Mouse (Mus musculus) gastrocnemius, postnatal 14 days (tissue): ENCODE measurements around the gene Zbtb38. TPM values are rescaled to one million over a fixed set of nuclear protein-coding genes. Genes with fewer than 3 reads are reported as not detected.

Source experiments
- DNase-seq: peaks from one replicate; pipeline ENCODE4 v3.0.0; 2021; ENCODE audit warnings: mixed read lengths
- intact Hi-C: fragments of 180-260 bp; cut with DNase I; formaldehyde crosslinking; loops from one replicate; pipeline ENCODE4 v1.15.1; 2025; ENCODE audit warnings: low total_unique reads
- total RNA-seq, 2 experiments: library from RNA; stranded (reverse); gene quantifications; 2 replicates each; pipeline ENCODE4 v1.2.3; 2021

Zbtb38 gene
- total RNA-seq, 2 experiments from 2014 or later = 12.9 to 14.6 TPM

DNA sequence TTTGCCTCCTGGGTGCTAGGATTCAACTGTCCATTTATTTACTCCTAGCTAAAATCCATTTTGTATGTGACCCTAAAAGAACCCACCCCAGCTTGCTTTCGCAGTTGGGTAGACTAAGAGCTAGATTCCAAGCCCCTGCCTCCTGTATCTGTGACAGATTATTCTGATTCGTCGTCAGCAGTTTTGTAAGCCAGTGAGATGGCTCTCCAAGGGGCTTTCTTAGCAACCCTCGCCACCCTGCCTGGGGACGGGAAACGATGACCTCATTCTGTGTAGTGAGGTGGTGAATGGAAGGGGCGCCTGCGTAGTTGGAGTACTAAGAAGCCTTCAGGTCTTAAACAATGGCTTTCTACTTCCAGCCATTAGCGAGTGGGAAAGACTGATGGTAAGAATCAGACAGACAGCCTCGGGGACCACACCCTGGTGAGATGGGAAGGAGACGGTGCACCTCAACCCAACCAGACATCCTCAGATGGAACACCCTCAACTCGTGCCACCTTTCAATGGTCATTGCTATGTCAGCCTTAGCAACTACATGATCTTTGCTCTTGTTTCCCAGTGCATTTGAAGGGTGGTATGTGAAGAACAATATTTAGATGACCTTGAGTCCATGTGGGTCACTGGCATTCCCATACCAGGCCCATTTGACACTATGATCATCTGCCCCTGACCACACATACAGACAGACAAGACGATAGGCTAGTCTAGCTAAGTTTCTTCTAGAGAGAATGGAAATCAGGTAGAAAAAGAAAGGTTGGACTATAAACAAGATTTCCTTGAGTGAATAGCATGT is 13.9 kb downstream of the Zbtb38 start:
- intact Hi-C loops = no loop called here
- no peak for DNase-seq

DNA sequence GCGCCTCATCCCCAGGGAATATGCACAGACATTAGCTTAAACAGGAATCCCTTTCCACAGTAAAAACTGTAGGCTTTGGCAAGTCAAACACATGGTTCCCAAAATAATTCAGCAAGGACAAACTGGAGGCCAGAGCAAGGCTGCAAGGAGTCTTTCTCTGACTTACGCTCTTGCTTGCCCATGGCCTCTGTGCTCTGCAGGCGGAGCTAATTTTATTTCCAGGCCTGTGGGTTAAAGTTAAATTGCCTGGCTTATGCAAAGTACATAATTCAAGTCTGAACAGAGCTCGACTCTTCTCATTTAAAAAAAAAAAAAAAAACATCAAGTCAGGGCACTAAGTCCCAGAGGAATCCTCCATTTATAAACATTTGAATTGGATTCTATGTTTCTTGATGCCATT is 16.7 kb downstream of the Zbtb38 start:
- intact Hi-C loops = no loop called here
- DNase-seq = no peak

DNA sequence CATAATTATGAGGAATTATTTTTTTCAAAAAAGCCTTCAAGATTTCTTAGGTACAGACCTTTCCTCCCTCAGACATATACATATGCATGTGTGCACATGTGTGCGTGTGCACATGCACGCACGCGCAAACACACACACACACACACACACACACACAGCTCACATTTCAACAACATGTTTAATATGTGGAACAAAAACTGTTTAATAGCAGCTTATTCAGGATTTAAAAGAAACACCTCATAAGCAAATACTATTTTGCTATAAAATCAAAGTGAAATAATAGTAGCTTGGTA is 19.3 kb downstream of the Zbtb38 start:
- intact Hi-C loops = no loop called here
- no peak for DNase-seq

DNA sequence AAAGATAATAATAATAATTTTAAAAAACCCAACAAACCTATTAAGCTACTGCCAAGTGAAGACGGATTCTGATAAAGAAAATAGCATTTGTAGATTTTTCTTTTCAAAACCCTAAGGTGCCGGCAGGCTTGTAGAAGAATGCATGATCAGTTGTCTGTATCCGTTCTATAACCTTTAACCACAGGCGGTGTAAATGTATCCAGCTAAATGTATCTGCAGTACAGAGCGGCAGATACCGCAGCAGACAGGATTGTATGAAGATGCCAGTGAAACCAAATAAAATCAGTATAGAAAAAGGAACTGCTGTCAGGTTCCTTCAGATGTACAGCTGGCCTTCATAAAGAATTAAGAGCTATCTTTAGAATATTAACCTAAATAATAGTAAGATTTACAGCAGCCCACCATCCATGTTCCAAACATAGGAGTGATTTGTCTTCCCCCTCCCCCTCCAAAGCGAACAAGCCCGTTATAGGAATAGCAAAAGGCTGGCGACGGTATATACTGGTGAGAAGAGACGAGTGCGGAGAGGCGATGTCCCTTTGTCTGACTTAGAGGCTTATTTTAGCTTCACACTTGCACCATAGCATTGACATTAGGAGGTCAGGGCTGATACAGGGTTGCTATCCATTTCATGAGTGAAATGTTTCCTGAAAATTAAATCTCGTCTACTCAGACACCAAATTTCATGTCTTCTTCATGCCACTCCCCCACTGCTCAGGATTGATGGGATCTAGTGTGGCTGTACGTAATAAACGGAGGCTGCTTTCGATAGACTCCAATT is 19.8 kb downstream of the Zbtb38 start:
- no peak for DNase-seq

DNA sequence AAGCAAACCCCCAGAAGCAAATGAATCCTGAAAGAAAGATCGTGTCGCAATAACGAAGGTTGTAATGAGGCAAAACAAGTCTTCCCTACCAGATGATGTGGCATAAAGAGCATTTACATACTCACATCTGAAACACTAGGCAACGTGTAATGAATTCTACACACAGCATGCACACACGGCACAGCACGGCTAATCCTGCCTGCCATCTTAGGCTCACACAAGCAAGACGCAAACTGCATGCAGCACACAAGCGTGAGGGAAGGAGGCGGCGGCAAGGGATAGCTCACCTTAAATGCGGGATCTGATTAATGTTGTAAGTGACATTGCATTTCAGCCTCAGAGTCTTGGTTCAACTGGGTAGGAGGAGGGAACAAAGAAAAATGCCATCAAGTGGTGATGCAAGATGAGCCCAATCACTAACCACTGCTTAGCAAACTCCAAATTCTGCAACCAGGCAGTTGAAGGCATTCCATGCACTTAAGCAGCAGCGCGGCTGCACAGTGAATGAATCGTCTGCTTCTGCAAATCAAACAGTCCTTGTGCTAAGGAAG is 20.6 kb downstream of the Zbtb38 start:
- no peak for DNase-seq
- intact Hi-C loops = no loop called here

More for the DNA sequence above, 19.8 kb downstream of the Zbtb38 start:
- intact Hi-C loops = no loop called here

DNA sequence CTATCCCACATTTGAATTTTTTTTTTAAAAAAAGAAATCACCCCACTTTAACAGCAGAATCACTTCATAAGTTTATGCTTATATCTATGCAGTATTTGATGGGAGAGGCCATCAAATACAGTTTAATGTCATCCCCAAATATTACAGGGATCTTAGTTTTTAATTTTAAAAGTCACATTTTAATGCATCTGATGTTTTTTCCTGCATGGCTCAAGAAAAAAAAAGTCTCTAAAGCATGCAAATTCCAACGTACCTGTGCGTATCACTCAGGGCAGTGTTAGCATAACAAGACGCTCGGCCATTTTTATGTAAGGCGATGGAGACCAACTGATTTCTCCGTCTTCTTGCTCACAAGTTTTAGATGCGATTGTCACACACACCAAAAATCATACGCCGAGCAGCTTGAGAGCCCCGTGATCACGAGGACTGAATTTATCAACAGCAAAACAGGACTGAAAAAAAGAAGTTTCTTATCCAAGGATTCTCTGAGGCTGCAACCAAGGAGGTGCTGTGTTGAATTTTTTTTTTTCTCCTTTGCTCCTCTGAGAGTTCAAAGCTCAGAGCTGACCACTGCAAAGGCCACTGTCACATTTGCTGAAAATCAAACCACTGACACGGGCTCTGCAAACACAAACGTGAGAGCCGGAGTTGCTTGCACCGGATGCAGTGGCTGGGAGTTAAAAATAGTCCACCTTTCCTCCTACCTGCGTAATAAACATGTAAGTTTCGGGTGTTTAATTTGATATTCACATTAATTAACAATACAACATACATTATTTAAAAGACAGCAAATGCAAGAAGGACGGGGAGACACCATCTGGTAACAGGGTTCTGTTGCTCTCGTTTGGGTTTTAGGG is 21.4 kb downstream of the Zbtb38 start:
- DNase-seq = no peak
- intact Hi-C loops = no loop called here

DNA sequence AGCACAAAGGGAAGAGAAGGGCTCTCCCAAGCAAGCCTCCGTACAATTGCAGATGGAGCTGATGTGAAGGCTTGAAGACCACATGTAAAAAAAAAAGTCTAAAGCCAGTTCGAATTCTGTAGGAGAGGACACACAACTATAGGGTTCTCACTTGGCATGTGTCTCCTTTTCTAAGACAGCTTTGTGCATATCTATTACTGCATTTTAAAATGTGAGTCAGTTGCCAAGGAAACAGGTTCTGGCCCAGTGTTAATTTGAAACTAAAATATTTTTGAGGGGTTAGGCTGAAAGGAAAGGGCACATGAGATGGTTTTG is 22.4 kb downstream of the Zbtb38 start:
- no peak for DNase-seq
- intact Hi-C loops = no loop called here

DNA sequence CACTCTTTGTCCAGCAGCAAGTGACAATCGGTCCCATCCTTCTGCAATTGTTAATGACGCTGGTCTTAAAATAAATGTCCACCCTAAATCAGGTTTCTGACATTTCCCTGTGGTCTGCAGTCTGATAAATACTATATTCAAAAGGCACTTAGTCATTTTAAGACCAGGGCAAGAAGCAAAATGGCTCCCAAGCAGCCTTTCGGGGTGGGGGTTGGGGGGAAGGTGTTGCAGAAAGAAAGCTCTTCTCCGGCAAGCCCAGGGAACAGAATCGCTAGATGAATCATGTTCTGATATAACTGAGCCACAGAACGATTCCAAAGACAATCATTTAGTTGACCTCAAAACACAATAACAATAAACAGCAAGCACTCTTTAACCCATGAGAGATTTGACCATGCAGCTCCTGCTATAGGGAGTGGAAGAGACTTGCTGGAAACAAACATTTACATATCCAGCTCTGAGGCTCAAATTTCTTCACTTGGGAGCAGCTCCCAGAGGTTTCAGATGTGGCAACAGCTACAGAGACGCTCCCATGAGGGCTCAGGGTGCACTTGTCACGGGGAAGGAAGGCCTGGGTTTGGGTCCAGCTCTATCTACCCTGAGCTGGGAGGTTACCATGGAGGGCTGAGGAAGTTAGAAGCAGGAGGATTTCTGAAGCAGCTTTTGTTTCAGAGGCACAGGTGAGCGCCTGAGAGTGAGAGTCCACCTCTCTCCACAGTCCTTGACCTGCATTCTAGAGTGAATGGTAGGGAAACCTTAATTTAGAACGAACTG is 22.9 kb downstream of the Zbtb38 start:
- DNase-seq = no peak
- intact Hi-C loops = no loop called here

DNA sequence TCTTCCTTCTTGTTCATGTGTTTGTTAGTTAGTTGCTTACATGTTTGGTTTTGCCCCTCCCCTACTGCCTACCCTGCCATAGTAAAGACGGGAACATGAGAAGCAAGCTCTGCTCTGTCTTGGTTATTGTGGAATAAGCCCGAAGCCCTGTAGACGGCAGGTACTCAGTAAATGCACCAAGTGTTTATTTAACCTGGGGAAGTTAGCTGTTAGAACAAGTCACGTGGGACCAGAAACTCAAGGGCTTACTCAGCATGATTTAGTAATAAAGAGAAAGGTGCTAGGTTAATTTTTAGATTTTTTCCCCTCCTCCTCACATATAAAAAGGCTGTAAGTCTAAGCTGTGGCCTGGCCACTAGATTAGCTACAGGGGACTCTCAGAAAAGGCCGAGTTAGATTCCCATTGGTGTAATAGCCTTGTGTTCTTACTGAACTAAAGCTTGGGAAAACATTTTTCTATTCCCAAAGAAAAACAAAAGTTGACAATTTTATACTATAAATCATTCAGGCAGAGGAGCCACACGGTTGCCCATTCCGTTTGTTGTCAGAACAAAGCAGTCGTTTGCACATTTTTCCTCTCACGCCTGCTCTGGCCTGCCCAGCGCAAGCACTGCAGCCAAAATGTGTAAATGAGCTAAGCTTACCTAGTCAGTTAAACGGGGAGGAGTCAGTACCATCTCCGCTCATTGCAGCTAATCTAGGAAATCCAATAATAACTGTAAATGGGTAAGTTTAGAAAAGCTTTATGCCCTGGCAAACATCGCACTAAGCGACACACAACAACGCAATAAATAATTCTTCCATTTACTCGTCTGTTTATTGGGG is 24.1 kb downstream of the Zbtb38 start:
- intact Hi-C loops = no loop called here
- no peak for DNase-seq

DNA sequence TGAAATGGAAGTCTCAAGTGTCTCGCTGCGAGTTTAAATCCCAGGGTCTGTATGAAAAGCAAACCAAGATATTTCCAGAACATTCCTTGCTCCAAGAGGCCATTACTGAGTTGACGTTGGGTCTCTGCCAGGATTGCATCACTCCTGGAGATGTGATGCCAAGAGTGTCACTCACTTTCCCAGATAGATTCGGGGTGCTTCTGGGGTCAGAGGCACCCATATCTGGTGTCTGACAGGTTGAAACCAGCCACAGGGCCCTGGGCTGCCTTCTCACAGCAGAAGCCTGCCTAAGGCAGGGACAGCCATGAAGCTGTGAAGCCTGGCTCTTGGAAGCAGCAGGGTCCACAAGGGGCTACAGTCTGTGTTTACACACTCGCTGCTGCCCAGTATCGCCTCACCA is 24.9 kb downstream of the Zbtb38 start:
- no peak for DNase-seq
- intact Hi-C loops = no loop called here

DNA sequence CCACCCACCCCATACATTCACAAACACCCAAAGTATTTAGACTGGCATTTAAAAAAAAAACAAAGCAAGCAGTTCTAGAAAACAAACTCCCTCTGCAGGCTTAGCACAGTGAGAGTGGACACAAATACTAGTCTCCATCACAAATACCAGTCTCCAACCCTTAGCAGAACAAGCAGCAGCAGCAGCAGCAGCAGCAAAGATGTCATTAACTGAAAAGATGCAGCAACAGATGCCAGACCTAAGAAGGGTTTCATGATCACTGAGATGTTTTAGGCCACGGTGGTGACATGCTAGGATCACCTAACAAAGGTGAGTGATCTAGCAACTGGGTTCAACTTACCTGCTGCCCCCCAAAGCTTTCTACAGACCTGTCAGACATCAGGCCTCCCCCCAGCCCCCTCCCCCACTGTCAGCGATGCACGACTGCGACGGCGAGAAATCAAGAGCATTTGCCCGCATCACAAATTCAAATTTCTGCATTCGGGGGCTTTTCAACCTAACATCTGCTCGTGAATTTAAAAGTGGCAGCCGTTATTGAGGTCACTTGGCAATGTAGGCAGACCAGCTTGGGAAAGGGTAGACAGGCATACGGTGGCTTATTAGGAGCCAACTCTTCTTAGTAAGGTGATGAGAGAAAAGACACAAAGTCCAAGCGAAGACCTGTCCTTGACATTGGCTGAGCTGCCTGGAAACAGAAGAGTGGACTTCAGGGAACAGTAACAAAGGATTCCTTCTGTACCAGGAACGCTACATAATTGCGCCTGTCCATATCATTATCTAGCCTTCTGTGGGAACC is 26.1 kb downstream of the Zbtb38 start:
- no peak for DNase-seq
- intact Hi-C loops = no loop called here

DNA sequence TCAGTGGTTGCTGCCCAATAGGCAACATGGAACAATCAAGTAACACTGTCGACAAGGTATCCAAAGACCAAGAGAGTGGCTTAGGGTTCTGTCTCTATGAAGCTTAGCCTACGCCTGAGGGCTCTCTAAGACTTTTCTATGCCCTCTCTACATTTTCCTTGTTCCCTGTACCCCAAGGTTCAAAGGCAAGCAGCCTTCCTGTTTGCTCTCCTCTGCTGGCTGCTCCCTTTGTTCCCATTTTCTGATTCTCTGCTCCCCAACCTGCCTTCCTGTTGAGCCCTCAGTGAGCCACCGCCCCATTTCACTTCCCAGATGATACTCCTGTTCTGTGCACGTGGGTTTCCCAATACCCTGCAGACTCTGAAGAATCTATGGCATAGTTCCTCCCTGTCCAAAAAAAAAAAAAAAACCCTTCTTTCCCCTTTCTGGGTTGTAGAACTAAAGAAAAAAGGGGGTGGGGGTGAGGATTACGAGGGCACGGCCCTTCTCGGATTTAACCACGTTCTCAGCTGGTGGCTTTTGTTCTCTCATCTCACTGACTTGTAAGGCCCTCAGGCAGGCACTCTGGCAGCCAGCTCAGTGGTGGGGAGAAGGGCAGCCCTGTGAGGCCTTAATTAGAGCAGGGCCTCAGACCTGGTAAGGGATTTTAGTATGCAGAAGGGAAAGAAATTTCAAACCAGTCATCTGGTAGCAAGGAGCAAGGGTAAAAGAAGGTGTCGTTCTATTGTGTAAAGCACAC is 26.9 kb downstream of the Zbtb38 start:
- no peak for DNase-seq
- intact Hi-C loops = no loop called here

DNA sequence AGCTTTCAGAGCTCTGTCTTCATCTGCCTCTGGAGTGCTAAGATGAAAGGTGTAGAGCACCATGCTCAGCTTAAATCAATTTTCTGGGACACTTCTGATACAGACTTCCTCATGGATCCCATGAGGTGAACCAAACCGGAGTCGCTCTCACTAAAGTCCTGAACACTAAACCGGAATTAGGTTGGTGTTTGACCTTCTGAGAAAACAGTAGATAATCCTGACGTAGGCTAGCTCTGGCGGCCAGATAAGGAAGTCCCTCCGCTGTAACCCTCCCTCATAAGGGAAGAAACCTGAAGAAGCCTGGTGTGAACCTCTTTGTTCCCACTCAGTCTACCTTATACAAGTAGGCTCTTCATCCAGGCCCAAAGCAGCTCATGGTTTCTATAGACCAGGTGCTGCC is 29.0 kb downstream of the Zbtb38 start:
- intact Hi-C loops = no loop called here
- DNase-seq = no peak

DNA sequence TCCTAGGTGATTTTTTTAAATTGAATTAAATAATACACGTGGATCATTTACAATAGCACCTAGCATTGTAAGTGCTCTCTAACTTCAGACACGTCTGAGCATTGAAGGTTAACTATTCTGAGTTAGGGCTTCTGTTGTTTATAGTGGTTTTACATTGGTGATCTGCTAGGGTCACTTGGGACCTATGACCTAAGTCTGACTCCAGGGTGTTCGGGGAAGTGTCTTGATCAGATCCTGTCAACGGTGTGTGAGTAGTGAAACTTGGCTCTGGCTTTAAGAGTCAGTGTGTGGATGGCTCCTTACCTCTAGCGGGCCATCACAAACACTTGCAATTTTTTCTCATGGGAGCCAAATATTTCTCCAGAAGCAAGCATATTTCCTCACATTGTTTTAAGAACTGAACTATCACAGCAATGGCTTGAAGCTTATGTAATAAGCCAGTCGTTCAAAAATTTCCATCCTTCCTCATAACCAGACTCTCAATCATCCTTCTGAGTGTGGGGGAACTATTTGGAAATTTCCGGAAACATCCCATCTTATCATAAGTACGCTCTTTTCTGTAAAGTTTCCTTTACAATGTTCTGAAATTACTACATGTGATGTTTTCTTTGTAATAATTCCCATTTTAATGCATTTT is 31.4 kb downstream of the Zbtb38 start:
- DNase-seq = no peak
- intact Hi-C loops = no loop called here

DNA sequence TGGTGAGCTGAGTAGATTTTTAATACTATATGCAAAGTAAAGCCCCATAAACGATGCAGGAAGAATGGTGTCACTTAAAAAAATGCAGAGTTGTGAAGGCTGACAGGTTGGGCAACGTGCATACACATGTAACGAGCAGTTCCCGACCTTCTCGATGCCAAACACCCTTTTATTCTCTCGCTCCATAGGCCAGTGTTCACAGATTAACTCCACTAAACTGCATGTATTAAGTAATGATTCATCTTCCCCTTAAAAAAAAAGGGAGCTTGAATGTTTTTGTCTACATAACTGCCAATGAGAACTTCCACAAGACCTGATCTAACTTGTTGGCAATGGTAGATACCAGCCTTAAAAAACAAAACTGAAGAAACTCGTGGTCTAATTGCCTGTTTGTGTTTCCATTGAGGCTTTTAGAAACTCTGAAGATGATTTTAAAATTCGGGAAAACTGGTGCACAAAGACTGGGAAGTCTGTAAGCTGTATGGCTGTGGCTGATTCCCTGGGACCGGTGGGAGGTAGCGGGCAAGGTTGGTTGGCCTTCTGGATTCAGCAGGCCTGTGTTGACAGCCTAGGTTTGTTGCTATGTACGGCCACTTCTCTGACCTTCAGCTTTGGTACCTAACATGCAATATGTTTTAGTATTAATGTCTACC is 32.0 kb downstream of the Zbtb38 start:
- no peak for DNase-seq
- intact Hi-C loops = no loop called here

DNA sequence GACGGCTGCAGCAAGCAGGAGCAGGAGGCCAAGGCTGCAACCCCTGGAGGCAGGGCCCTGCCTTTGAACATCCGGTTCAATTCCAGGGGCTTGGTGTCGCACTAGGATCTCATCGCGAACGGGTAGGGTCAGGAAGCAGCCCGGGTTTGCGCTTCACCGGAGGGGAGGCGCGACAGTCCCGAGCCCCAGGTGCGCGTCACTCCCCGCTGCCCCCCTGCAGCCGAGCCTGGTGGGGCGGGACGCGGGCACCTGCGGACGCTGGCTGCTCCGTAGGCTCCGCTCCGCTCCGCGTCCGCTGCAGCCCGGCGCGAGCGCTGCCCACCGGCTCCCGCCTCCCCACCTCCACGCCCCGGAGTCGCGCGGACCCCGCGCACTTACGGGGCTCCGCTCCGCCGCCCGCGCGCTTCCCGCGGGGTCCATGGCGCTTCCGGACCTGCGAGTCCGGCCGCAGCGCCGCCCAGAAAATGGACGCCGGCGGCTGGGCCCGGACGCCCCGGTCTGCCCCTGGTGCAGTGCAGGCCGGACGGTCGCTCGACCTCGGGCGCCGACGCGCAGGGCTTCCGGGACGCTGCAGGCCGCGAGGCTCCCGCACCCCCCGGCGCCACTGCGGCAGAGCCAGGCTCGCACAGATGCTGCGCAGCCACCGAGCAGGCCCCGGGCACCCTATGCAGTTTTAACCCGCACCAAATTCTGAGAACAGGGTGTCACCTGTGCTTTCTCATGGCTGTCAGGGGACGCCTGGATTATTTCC is 33.0 kb downstream of the Zbtb38 start:
- intact Hi-C loops = no loop called here
- DNase-seq = peak; percentile 73
